Mouse (Mus musculus) layer of hippocampus, adult 9-10 months (tissue): ENCODE data around the gene Duxf3.
"Not testable (repeated sequence)": the region's sequence is repeated elsewhere in the genome, so short reads cannot be mapped to it uniquely, and the experiment has no call there.

Experiments
- DNase-seq: peaks from one replicate; pipeline ENCODE4 v3.0.0; 2022; ENCODE audit warnings: low spot score

Duxf3 gene

DNA sequence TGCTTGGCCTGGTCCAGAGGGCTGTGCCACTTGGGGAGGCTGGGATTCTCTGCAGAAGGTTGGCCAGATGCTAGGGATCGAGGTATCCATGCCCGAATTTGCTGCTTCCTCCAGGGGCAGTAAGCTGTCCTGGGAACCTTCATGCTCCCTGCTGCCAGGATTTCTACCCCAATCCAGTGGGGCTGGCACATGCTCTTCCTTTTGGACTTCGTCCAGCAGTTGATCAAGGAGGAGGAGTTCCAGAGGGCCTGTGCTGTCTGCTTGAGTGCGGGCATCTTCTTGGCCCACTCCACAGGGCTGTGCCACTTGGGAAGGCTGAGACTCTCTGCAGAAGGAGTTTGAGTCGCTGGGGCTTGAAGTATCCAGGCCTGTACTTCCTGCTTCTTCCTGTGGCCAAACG is 9.3 kb downstream of the Duxf3 start:
- not testable (repeated sequence) for DNase-seq

- DNase-seq = not testable (repeated sequence)
Measured at GRCm38 (mm10) chr10:58221571-58221970, 10.9 kb downstream of the Duxf3 start.

DNA sequence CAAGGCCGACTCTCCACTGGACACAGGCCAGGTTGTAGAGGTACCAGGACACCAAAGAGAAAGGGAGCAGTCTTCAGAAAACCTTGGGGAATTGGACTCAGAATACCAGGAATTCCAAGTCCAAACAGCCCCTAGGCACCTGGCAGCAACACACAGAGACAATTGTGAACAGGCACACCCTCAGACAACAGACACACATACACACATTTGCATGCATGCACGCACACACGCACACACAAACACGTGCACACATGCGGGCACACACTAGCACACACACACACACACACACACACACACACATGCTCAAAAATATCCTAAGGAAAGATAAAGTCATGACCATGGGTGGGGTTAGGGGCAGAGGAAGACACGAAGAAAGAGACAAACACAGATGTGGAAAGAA is 11.7 kb downstream of the Duxf3 start:
- DNase-seq = no peak

DNA sequence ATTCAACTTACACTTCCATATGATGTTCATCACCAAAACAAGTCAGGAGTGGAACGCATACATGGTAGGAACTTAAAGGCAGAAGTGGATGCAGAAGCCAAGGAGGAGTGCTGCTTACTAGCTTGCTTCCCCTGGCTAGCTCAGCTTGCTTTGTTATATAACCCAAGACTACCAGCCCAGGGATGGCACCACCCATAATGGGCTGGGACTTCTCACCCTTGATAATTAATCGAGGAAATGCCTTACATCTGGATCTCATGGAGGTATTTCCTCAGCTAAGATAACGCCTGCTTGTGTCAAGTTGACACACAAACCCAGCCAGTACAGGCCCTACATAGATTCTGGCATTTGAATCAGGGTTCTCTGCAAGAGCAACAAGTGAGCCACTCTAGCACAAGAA is 15.1 kb downstream of the Duxf3 start:
- DNase-seq = no peak

GRCm38 (mm10) chr10:58215353-58215752 is 17.1 kb downstream of the Duxf3 start:
- no peak for DNase-seq

- DNase-seq = no peak
Measured at GRCm38 (mm10) chr10:58214934-58215333, 17.5 kb downstream of the Duxf3 start.

DNA sequence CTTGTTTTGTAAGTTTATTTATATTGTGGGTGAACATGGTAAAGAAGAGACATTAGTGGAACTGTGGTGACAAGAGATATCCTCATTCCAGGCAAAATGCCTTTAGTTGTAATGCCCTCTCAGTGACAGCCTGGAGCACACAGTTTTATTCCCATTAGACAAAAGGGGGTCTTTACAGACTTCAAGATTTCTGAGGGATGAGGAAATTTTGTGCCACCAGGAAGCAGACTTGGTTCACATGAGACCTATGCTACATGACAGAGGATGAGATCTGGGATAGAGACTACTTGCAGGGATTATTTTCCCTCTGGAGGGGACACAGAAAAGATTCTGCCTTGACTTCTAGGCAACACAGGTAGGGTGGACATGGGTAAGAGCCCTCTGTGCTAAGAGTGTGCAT is 18.0 kb downstream of the Duxf3 start:
- no peak for DNase-seq

- DNase-seq = no peak
Measured at GRCm38 (mm10) chr10:58212230-58212629, 20.2 kb downstream of the Duxf3 start.

DNA sequence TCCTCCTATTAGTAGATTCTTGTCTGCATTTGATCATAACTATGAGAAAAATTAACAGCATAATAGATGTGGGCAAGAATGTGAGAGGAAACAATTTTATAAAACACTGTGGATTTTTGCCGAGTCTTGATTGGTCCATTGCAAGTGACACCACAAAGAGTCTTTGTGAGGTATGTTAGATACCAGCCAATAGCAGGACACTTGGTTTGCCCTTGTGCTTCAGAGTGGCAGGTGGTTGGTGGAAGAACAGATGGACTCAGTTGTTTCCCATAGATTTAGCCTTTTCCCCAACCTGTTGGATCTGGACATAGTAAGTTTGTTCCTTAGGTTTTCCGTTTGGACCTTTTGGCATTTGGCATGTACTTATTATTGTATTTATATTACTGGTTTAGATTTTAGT is 21.3 kb downstream of the Duxf3 start:
- DNase-seq = no peak

- DNase-seq = no peak
Measured at GRCm38 (mm10) chr10:58210514-58210913, 22.0 kb downstream of the Duxf3 start.

DNA sequence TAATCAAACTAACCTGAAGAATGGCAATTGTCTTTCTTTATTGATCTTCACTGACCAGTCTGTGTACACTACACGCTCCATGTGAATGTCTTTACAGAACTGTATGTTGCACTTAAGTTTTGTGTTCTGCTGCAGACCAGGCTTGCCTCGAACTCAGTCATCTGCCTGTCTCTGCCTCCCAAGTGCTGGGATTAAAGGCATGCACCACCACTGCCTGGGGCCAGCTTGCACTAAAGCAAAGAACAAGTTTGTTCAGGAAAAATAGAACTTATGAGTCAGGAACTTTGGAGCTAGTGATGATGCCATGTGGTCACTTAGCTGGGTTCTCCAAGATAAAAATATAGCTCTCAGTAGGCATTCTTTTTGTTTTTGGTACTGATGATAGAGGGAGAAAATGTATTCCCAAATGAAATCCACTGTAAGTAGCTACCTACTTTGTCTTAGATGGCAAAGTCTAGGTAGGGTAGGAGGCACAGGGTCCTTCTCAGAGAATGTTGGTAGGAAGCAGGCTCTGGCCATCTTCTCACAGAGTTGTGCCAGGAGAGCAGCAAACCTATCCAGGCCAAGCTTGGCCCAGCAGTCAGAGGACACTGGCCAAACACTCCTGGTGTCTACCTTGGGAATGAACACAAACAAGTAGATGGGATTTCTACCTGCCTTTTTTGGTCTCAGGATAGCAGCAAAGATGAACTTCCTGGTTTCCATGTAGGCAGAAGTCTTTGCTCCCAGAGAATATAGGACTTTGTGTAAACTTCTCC is 22.6 kb downstream of the Duxf3 start:
- no peak for DNase-seq

GRCm38 (mm10) chr10:58206639-58207404 is 25.7 kb downstream of the Duxf3 start:
- DNase-seq = no peak

- DNase-seq = no peak
Measured at GRCm38 (mm10) chr10:58205986-58206385, 26.5 kb downstream of the Duxf3 start.
